Mouse (Mus musculus) neutrophil, adult 65 days (primary cell): ENCODE measurements around the gene Gramd2. TPM values are rescaled to one million over a fixed set of nuclear protein-coding genes. Genes with fewer than 3 reads are reported as not detected.

Source experiments
- total RNA-seq: library from RNA; stranded (reverse); gene quantifications from 2 replicates; pipeline ENCODE4 v1.2.4, GENCODE M21; 2023

Gramd2 gene
- 6.6 and 7.1 TPM in 2 replicates for total RNA-seq

GRCm38 (mm10) chr9:59679678-59680533, at the start of gene Gramd2:
TSS of gene Gramd2 (plus strand) at chr9:59680144.

GRCm38 (mm10) chr9:59655958-59656634, 23.8 kb upstream of the Gramd2 start, which contains the start of gene Pkm:
TSS of gene Pkm (plus strand) at chr9:59656368.

GRCm38 (mm10) chr9:59750267-59751065, 70.5 kb downstream of the Gramd2 start, which contains the start of the genes Senp8 and Myo9a:
TSS of gene Senp8 (minus strand) at chr9:59750710.
TSS of gene Myo9a (plus strand) at chr9:59750896.

Other genes with a start within 250 kb of the Gramd2 start
- gene Arih1, start 193.5 kb upstream of the Gramd2 start, total RNA-seq, result 159 and 224 TPM in 2 replicates
- 135 and 138 TPM in 2 replicates for gene Hexa, start 140.6 kb upstream of the Gramd2 start, total RNA-seq
- 7.8 and 8.3 TPM in 2 replicates for gene Tmem202, start 140.3 kb upstream of the Gramd2 start, total RNA-seq
- gene Celf6, start 102.2 kb upstream of the Gramd2 start, total RNA-seq, result not detected in 2 replicates
- gene Parp6, start 62.9 kb upstream of the Gramd2 start, total RNA-seq, result 23.7 and 39.7 TPM in 2 replicates
- gene Pkm, start 23.8 kb upstream of the Gramd2 start, total RNA-seq, result 1,178 and 1,239 TPM in 2 replicates
- gene Senp8, start 70.6 kb downstream of the Gramd2 start, total RNA-seq, result 1.5 and 1.9 TPM in 2 replicates
- 15.8 and 22.3 TPM in 2 replicates for gene Myo9a, start 70.8 kb downstream of the Gramd2 start, total RNA-seq